Mouse (Mus musculus): Measurements from ENCODE around the gene Tm7sf2. TPM values are rescaled to one million over a fixed set of nuclear protein-coding genes. Genes with fewer than 3 reads are reported as not detected.

The Tm7sf2 gene
- polyA plus RNA-seq (2015; fragmentation: Nextera tagmentation; extraction: Ambion mirVana), result 34.8 and 34.9 TPM in 2 replicates

DNA sequence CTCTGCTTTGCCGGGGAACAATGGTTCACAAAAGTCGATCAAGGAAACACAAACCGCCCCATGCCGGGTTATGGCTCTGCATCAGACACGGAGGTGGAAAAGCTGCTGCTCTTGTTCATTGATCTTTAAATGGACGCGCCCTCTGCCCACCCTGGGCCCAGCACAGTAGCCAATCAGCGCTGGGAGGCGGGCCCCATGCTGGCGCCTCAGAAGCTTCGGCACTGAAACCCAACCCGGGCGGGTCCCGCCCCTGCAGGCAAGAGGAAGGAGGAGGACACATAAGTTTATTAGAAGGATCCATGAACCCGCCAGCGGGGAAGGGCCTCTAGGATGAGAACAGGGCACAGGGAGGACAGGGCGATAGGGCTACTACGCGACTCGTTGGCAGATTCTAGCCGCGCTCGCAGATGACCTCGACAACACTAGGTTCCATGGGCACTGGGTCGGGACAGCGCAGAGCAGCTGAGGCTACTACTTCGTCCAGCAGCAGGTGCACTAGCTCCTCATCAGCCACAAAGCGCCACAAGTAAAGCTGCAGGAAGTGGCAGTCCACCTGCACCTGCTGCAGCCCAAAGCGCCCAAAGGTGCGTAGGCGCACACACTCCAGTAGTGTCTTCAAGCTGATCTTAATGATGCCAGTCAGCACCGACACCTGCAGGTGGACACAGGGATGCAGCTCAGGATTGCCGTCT is at the start of gene Tm7sf2:
Tm7sf2 (minus strand) TSS at position 650 of the 692 bp plus-strand sequence.
- WGBS, result 7% methylated on average over 33 of the region's 33 CpGs
- no peaks in the 10 kb centered on the region for H3K27me3 ChIP-seq (replicated peaks)
- H3K9me3 ChIP-seq, result no peaks in the 10 kb centered on the region
- peak within 1 kb of the TSS; percentile 76 for H3K27ac ChIP-seq
- H3K4me2 ChIP-seq (replicated peaks), result peak within 1 kb of the TSS; percentile 92
- peaks cover 21% of the 10 kb centered on the region for H3K4me1 ChIP-seq (replicated peaks)
- ATAC-seq, result peak; percentile 97
- H3K4me3 ChIP-seq (replicated peaks), result peak within 1 kb of the TSS; percentile 48
- H3K9ac ChIP-seq, result peak within 1 kb of the TSS; percentile 54
- peaks cover 26% of the 10 kb centered on the region for H3K36me3 ChIP-seq

DNA sequence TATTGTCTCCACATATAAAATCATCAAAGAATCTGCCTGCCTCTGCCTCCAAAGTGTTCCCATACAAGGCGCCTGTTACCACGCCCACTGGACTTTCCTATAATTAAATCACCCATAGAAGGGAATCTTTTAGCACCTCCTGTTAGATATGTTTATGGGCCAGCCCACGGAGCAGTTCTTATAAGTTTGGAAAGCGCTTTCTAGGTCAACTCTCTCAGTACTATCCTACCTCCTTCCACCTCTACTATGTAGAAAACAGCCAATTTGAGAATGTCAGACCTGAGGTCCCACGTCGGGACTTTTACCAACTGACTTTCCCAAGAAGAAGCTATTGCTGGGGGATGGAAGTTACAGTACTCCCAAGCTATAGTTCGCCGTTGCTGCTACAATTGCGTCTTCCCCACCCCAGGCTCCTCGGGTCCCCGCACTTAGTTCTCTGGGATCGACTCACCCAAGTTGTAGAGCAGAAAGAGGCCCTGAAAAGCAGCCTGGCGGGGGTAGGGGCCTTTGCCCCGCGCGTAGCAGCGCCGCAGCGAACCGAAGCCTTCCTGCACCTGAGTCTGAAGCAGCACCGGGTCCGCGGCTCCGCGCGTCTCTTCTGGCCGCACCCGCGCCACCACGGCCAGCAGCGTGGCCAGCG is 49.3 kb upstream of the Tm7sf2 start:
- H3K27ac ChIP-seq, result peak overlapping the region; percentile 99
- peak overlapping the region; percentile 94 for H3K4me3 ChIP-seq (replicated peaks)
- no peaks in the 10 kb centered on the region for H3K9me3 ChIP-seq
- H3K4me1 ChIP-seq (replicated peaks), result peaks cover 34% of the 10 kb centered on the region
- H3K36me3 ChIP-seq, result peaks cover 22% of the 10 kb centered on the region
- H3K9ac ChIP-seq, result peak overlapping the region; percentile 87
- H3K4me2 ChIP-seq (replicated peaks), result peak overlapping the region; percentile 88
- no peak for ATAC-seq
- no peaks in the 10 kb centered on the region for H3K27me3 ChIP-seq (replicated peaks)
- WGBS, result 5% methylated on average over 32 of the region's 32 CpGs

DNA sequence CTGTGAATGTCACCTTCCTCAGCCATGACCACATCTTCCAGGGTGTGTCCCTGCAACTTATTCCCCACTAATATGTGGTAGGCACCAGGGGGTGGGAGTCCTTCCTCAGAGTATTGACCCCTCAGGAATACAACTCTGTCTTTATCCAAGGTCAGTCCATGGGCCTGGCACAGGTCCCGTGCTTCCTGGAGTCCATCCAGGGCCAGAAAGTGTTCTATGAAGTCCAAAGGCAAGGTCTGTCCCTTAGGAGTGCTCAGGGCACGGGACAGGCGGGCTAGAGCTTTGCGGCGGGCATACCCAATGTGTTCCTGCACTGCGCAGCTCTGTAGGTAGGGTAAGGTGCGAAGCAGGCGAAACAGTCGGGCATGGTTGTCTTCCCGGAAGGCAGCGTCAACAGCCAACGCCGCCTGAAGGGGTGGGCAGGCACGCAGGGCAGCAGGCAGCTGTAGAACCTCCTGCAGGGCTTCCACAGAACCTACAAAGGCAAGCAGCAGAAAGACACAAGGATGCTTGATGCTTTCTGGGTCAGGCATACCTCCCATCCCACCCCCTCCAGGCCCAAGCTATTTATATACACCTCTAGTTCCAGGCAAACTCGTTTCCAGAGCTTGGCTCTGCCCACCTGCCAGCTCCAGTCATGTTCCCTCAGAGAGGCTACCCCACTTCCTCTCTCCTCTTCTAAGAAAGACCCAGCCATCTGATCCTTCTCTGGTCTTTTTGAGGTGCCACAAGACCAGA is 48.1 kb upstream of the Tm7sf2 start:
- H3K27ac ChIP-seq, result no peak overlapping the region
- peak overlapping the region; percentile 20; the same call in 1 of the 2 replicates for H3K9ac ChIP-seq
- WGBS, result 92% methylated on average over 15 of the region's 15 CpGs
- ATAC-seq, result no peak
- peaks cover 28% of the 10 kb centered on the region for H3K4me1 ChIP-seq (replicated peaks)
- H3K9me3 ChIP-seq, result no peaks in the 10 kb centered on the region
- peaks cover 22% of the 10 kb centered on the region for H3K36me3 ChIP-seq
- H3K4me2 ChIP-seq (replicated peaks), result peak overlapping the region; percentile 88
- H3K27me3 ChIP-seq (replicated peaks), result no peaks in the 10 kb centered on the region
- H3K4me3 ChIP-seq (replicated peaks), result peak overlapping the region; percentile 94

DNA sequence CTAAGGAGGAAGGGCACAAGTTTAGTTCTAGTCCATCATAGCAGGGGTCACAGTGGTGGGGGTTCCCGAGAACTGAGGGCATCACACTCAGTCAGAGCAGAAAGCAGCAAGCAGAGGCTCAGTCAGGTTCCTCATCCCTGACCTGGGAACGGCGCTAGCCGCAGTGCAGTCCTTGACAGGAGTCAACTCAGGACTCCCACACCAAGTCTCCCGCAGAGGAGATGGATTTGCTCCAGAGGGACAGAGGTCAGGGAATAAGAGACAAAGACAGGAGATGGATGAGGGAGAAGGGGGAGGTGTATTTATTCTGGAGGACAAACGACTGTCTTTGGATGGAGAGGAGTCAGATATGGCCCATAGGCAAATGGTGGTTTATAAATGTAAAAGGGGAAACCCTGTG is 44.9 kb upstream of the Tm7sf2 start:
- WGBS, result 47% methylated on average over 6 of the region's 6 CpGs
- H3K4me3 ChIP-seq (replicated peaks), result no peak overlapping the region
- H3K4me1 ChIP-seq (replicated peaks), result peaks cover 15% of the 10 kb centered on the region
- no peak overlapping the region for H3K4me2 ChIP-seq (replicated peaks)
- H3K27ac ChIP-seq, result no peak overlapping the region
- no peak for ATAC-seq
- no peak overlapping the region for H3K9ac ChIP-seq
- no peaks in the 10 kb centered on the region for H3K9me3 ChIP-seq
- no peaks in the 10 kb centered on the region for H3K27me3 ChIP-seq (replicated peaks)
- H3K36me3 ChIP-seq, result peaks cover 19% of the 10 kb centered on the region

DNA sequence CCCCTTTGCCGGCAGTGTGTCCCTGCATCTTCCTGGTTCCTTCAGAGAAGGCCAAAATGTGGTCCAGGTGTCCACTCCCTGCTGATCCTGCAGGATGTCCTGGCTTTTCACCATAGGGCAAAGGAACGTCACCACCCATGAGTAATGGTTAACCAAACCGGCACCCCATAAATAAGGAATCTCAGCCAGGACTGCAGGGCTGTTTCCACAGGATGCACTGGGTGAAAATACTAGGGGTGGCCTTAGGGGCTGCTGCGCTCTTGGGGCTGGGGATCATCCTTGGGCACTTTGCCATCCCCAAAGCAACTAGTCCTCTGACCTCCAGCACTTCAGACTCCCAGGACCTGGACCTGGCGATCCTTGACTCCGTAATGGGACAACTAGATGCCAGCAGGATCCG is 37.4 kb upstream of the Tm7sf2 start, which contains the start of gene Naaladl1:
Naaladl1 (plus strand) TSS at position 197 of the 400 bp plus-strand sequence.
- Histone ChIP-seq H3K4me3 (replicated peaks) (peak within 1 kb of the TSS; percentile 28), H3K4me2 (replicated peaks) (peak within 1 kb of the TSS; percentile 42), H3K27me3 (replicated peaks) (no peaks in the 10 kb centered on the region), H3K27ac (peak within 1 kb of the TSS; percentile 29; the same call in 1 of the 2 replicates), H3K4me1 (replicated peaks) (peaks cover 13% of the 10 kb centered on the region; the same call in 1 of the 2 replicates), H3K9ac (peak within 1 kb of the TSS; percentile 14; the same call in 1 of the 2 replicates), H3K9me3 (no peaks in the 10 kb centered on the region), H3K36me3 (no peaks in the 10 kb centered on the region)
- WGBS, result 78% methylated on average over 7 of the region's 7 CpGs
- peak; percentile 44 for ATAC-seq

DNA sequence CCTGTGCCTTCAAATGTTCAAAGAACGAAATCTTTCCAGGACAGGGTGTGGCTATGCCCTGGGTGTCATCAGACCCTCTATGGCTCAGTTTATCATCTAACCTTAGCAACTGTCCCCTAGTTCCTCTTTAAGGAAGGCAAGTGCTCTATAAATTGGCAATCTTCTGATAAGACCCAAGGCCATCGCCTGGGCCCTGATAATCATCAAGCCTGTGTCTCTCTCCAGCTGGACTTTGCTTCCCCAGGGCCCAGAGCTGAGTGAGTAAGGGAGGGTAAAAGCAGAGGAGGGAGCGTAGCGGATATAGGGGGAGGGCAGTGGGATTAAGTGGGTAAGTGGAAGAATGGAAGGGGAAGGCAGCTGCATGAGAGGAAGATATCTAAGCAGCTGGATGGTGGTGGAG is 36.3 kb upstream of the Tm7sf2 start:
- Histone ChIP-seq H3K27me3 (replicated peaks) (no peaks in the 10 kb centered on the region), H3K9ac (no peak overlapping the region; the same call in 1 of the 2 replicates), H3K4me2 (replicated peaks) (peak overlapping the region; percentile 2; the same call in 1 of the 2 replicates), H3K36me3 (no peaks in the 10 kb centered on the region), H3K4me3 (replicated peaks) (no peak overlapping the region), H3K4me1 (replicated peaks) (peaks cover 13% of the 10 kb centered on the region; the same call in 1 of the 2 replicates), H3K27ac (peak overlapping the region; percentile 29), H3K9me3 (no peaks in the 10 kb centered on the region)
- WGBS, result 53% methylated on average over 4 of the region's 4 CpGs
- peak; percentile 84 for ATAC-seq

DNA sequence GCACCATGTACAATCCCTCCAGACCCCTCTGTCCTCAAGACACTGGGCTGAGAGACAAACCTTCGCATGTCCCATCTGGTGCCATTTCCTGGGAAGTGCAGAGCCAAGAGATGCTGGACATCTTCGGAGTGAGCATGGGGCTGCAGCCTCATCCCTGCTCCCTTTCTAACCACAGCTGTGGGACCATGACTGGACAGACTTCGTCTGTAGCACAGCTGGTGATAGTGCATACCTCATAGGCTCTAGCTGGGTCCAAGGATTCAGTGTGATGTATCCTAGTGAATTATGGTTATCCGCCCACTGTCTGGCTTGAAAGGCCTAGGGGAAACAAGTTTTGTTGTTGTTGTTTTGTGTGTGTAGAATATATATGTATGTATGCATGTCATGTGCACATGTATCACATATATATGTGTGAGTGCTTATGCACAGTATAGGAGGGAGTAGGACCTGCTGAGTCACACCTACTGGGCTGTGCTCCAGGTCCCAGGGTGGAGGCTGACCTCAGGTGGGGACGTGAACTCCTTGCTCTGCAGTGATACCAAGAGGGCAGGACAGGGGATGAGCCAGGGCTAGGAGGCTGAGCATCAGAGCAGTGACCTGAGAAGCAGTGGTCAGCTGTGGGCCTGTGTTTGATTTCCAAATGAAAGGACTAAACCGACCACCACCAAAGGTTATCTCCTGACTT is 34.1 kb upstream of the Tm7sf2 start:
- 71% methylated on average over 6 of the region's 6 CpGs for WGBS
- peaks cover 13% of the 10 kb centered on the region; the same call in 1 of the 2 replicates for H3K4me1 ChIP-seq (replicated peaks)
- no peaks in the 10 kb centered on the region for H3K9me3 ChIP-seq
- no peak overlapping the region for H3K27ac ChIP-seq
- no peaks in the 10 kb centered on the region for H3K27me3 ChIP-seq (replicated peaks)
- H3K4me2 ChIP-seq (replicated peaks), result no peak overlapping the region
- H3K4me3 ChIP-seq (replicated peaks), result no peak overlapping the region
- no peaks in the 10 kb centered on the region for H3K36me3 ChIP-seq
- H3K9ac ChIP-seq, result no peak overlapping the region
- no peak for ATAC-seq

DNA sequence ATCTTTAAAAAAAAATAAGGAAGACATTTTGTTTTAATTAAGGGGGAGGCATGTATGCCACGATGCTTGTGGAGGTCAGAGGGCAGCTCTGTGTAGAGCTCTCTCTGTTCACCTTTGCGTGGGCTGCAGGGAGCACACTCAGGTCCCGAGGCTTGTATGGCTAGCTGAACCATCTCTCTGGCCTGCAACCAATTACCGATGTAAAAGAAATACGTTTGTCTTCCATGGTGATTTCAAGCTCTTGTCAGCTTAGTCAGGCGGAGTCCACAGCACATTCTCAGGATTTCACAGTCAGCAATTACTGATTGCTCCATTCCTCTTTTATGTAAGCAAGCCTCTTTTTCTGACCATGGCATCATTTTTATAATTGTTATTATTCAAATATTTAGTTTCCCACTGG is 33.0 kb upstream of the Tm7sf2 start:
- no peak overlapping the region for H3K4me3 ChIP-seq (replicated peaks)

DNA sequence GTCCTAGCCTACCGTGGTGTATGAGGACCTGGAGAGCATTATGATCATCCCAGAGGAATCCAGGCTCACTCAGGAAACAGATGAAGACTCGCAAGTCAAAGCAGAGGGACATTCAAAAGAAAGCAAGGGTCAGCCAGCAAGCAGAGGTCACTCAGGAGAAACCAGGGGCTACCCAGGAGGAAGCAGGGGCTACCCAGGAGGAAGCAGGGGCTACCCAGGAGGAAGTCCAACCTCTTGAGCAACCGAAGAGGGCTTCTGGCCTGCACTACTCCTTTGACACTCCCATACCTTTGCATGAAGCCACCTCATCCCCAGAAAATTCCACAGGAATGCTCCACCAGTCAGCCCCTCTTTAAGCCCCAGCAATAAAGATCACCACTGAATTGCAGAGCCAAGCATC is 29.7 kb upstream of the Tm7sf2 start:
- H3K27ac ChIP-seq, result no peak overlapping the region
- H3K36me3 ChIP-seq, result 0 out of 2 replicates have a peak, but pooled peaks cover 4% of the 10 kb centered on the region
- H3K4me2 ChIP-seq (replicated peaks), result no peak overlapping the region
- H3K4me1 ChIP-seq (replicated peaks), result no peaks in the 10 kb centered on the region
- H3K4me3 ChIP-seq (replicated peaks), result no peak overlapping the region
- no peaks in the 10 kb centered on the region for H3K9me3 ChIP-seq
- ATAC-seq, result no peak
- no peak overlapping the region for H3K9ac ChIP-seq
- no peaks in the 10 kb centered on the region for H3K27me3 ChIP-seq (replicated peaks)
- WGBS, result 79% methylated on average over 3 of the region's 3 CpGs

More for the DNA sequence above, 33.0 kb upstream of the Tm7sf2 start:
- Histone ChIP-seq H3K36me3 (no peaks in the 10 kb centered on the region), H3K27me3 (replicated peaks) (no peaks in the 10 kb centered on the region), H3K4me1 (replicated peaks) (peaks cover 13% of the 10 kb centered on the region; the same call in 1 of the 2 replicates), H3K4me2 (replicated peaks) (no peak overlapping the region), H3K27ac (no peak overlapping the region), H3K9me3 (no peaks in the 10 kb centered on the region), H3K9ac (no peak overlapping the region)
- ATAC-seq, result no peak
- 65% methylated on average over 6 of the region's 6 CpGs for WGBS

DNA sequence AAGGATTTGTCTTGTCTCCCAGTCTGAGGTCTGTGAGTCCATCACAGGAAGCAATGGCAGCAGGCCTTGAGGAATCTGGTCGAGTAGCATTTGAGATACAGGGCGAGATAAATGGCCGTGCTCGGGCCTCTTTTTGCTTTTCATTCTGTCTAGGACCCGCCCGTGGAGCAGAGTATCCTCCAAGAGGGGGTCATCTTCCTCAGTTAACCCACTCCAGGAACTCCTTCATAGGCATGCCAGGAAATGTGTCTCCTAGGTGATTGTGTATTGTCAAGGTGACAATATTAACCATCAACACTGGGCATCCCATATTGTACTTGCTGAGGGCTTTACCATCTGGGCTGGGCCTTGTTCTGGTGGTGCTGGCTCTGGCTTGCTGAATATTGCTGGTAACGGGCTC is 25.9 kb upstream of the Tm7sf2 start, which contains the start of gene AC131692.1:
AC131692.1 (plus strand) TSS at position 301 of the 400 bp plus-strand sequence.
- H3K36me3 ChIP-seq, result peaks cover 28% of the 10 kb centered on the region
- H3K27ac ChIP-seq, result no peak within 1 kb of the TSS
- H3K27me3 ChIP-seq (replicated peaks), result no peaks in the 10 kb centered on the region
- WGBS, result 87% methylated on average over 7 of the region's 7 CpGs
- no peak for ATAC-seq
- no peak within 1 kb of the TSS for H3K4me3 ChIP-seq (replicated peaks)
- H3K9me3 ChIP-seq, result no peaks in the 10 kb centered on the region
- H3K9ac ChIP-seq, result no peak within 1 kb of the TSS
- H3K4me1 ChIP-seq (replicated peaks), result no peaks in the 10 kb centered on the region
- no peak within 1 kb of the TSS for H3K4me2 ChIP-seq (replicated peaks)

DNA sequence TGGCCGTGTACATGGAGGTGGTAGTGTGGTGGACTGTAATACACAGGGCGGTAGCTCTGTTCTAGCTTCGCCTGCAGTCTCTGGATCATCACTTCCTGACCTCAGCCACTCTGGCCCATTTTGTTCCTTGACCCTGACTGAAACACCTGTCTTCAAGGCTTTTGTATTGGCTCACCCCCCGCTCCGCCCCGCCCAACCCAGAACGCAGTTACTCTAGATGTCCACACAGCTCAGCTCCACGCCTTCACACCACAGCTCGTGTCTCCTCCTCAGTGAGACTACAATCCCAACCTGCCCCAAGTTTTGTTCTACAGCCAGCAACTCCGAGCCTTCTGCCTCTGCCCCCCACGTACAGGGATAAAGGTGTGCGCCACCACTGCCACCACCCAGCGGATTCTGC is 20.7 kb upstream of the Tm7sf2 start:
- Histone ChIP-seq H3K4me3 (replicated peaks) (no peak overlapping the region), H3K9ac (no peak overlapping the region), H3K36me3 (peaks cover 29% of the 10 kb centered on the region), H3K27me3 (replicated peaks) (no peaks in the 10 kb centered on the region), H3K9me3 (no peaks in the 10 kb centered on the region), H3K4me2 (replicated peaks) (no peak overlapping the region), H3K4me1 (replicated peaks) (peaks cover 8% of the 10 kb centered on the region), H3K27ac (no peak overlapping the region)
- WGBS, result 92% methylated on average over 13 of the region's 13 CpGs
- ATAC-seq, result no peak
